Mouse (Mus musculus) stomach, embryonic 14.5 days (tissue): ENCODE measurements around the gene Sept10. TPM values are rescaled to one million over a fixed set of nuclear protein-coding genes. Genes with fewer than 3 reads are reported as not detected.

ENCODE experiments used
- ATAC-seq: fragments of 200-750 bp; cut with Nextera tagmentation; 2 replicates; pipeline ENCODE4 v1.8.0; 2017; ENCODE audit warnings: low read depth, moderate TSS enrichment; ENCODE audit not compliant: insufficient number of reproducible peaks, insufficient read depth, low FRiP score
- H3K27ac ChIP-seq: fragments of 300-500 bp; sonication (generic); 2 replicates; pipeline ENCODE4 v1.5.1; 2014; ENCODE audit warnings: mild to moderate bottlenecking, low read length, moderate library complexity, mixed read lengths
- H3K27me3 ChIP-seq: fragments of 300-500 bp; sonication (generic); 2 replicates; pipeline ENCODE4 v1.6.1; 2014; ENCODE audit warnings: low read length, control low read depth, mixed read lengths; ENCODE audit not compliant: control insufficient read depth, insufficient read depth
- H3K36me3 ChIP-seq: fragments of 300-500 bp; sonication (generic); 2 replicates; pipeline ENCODE4 v1.6.1; 2014; ENCODE audit warnings: mild to moderate bottlenecking, control low read depth, low read length, moderate library complexity, mixed read lengths; ENCODE audit not compliant: control insufficient read depth, insufficient read depth
- H3K4me1 ChIP-seq: fragments of 300-500 bp; sonication (generic); 2 replicates; pipeline ENCODE4 v1.6.1; 2014; ENCODE audit warnings: low read length, control low read depth, mixed read lengths; ENCODE audit not compliant: control insufficient read depth, insufficient read depth
- H3K4me2 ChIP-seq: fragments of 300-500 bp; sonication (generic); replicated peaks from 2 replicates; pipeline ENCODE4 v1.6.1; 2014; ENCODE audit warnings: low read depth, low read length, control low read depth
- H3K4me3 ChIP-seq: fragments of 300-500 bp; sonication (generic); 2 replicates; pipeline ENCODE4 v1.5.1; 2014; ENCODE audit warnings: low read depth, low read length, control low read depth
- H3K9ac ChIP-seq: fragments of 300-500 bp; sonication (generic); replicated peaks from 2 replicates; pipeline ENCODE4 v1.6.1; 2014; ENCODE audit warnings: low read depth, mild to moderate bottlenecking, control low read depth, low read length, moderate library complexity, mixed read lengths
- H3K9me3 ChIP-seq: fragments of 300-500 bp; sonication (generic); 2 replicates; pipeline ENCODE4 v1.6.1; 2016; ENCODE audit warnings: low read depth, low read length, control low read depth; ENCODE audit not compliant: control insufficient read depth
- WGBS: fragments of 180-500 bp; shearing (Covaris S2); extraction: QIAGEN DNeasy Blood & Tissue Kit; methylation state at CpG from one replicate; pipeline ENCODE4 v1.1.7; 2014; 5-methylcytosine and 5-hydroxymethylcytosine counted together
- polyA plus RNA-seq: library from polyadenylated mRNA; unstranded; fragments of >200 nt; fragmentation: Nextera tagmentation; extraction: Ambion mirVana; gene quantifications from 2 replicates; pipeline ENCODE4 v1.2.1, GENCODE M21; 2014

The Sept10 gene
- polyA plus RNA-seq, 1 experiment from 2014 or later, result 49.7 TPM

- WGBS, result 76% methylated on average over 3 of the region's 3 CpGs
- Histone ChIP-seq H3K9me3 (no peaks in the 10 kb centered on the region), H3K4me1 (no peaks in the 10 kb centered on the region), H3K27ac (no peak overlapping the region), H3K4me3 (no peak overlapping the region), H3K27me3 (no peaks in the 10 kb centered on the region), H3K4me2 (no peak overlapping the region), H3K36me3 (peaks cover 3% of the 10 kb centered on the region), H3K9ac (no peak overlapping the region)
- no peak for ATAC-seq
Measured at GRCm38 (mm10) chr10:59171042-59171441, 50.6 kb downstream of the Sept10 start.

- no peak overlapping the region for H3K27ac ChIP-seq
- no peaks in the 10 kb centered on the region for H3K9me3 ChIP-seq
- no peak for ATAC-seq
- 58% methylated on average over 14 of the region's 14 CpGs for WGBS
- no peak overlapping the region for H3K4me3 ChIP-seq
- H3K36me3 ChIP-seq, result 0 out of 2 replicates have a peak, but pooled peaks cover 4% of the 10 kb centered on the region
- no peaks in the 10 kb centered on the region for H3K27me3 ChIP-seq
- H3K9ac ChIP-seq, result no peak overlapping the region
- H3K4me1 ChIP-seq, result no peaks in the 10 kb centered on the region
- no peak overlapping the region for H3K4me2 ChIP-seq
Measured at GRCm38 (mm10) chr10:59166104-59166944, 55.3 kb downstream of the Sept10 start.

- Histone ChIP-seq H3K9ac (no peak overlapping the region), H3K27me3 (no peaks in the 10 kb centered on the region), H3K9me3 (no peaks in the 10 kb centered on the region), H3K4me1 (no peaks in the 10 kb centered on the region), H3K27ac (no peak overlapping the region), H3K4me2 (no peak overlapping the region), H3K4me3 (no peak overlapping the region), H3K36me3 (0 out of 2 replicates have a peak, but pooled peaks cover 4% of the 10 kb centered on the region)
- 66% methylated on average over 4 of the region's 4 CpGs for WGBS
- ATAC-seq, result no peak
Measured at GRCm38 (mm10) chr10:59162185-59162897, 59.3 kb downstream of the Sept10 start.

- Histone ChIP-seq H3K36me3 (no peaks in the 10 kb centered on the region), H3K4me1 (no peaks in the 10 kb centered on the region), H3K27me3 (no peaks in the 10 kb centered on the region), H3K4me3 (no peak overlapping the region), H3K4me2 (no peak overlapping the region), H3K9ac (no peak overlapping the region), H3K9me3 (no peaks in the 10 kb centered on the region), H3K27ac (no peak overlapping the region)
- no peak for ATAC-seq
- 79% methylated on average over 3 of the region's 3 CpGs for WGBS
Measured at GRCm38 (mm10) chr10:59158627-59159026, 63.0 kb downstream of the Sept10 start.

- H3K36me3 ChIP-seq, result no peaks in the 10 kb centered on the region
- no peak overlapping the region for H3K4me2 ChIP-seq
- H3K9ac ChIP-seq, result no peak overlapping the region
- no peak overlapping the region for H3K27ac ChIP-seq
- no peaks in the 10 kb centered on the region for H3K9me3 ChIP-seq
- 0 out of 2 replicates have a peak, but pooled peaks cover 3% of the 10 kb centered on the region for H3K27me3 ChIP-seq
- peak; percentile 48 for ATAC-seq
- 37% methylated on average over 5 of the region's 5 CpGs for WGBS
- H3K4me3 ChIP-seq, result no peak overlapping the region
- H3K4me1 ChIP-seq, result no peaks in the 10 kb centered on the region
Measured at GRCm38 (mm10) chr10:59152544-59153081, 69.0 kb downstream of the Sept10 start.

GRCm38 (mm10) chr10:59150938-59151657 is 70.5 kb downstream of the Sept10 start:
- no peak overlapping the region for H3K4me3 ChIP-seq
- no peak overlapping the region for H3K9ac ChIP-seq
- ATAC-seq, result 0 out of 2 replicates have a peak, but pooled peaks have one; percentile 11
- H3K4me1 ChIP-seq, result no peaks in the 10 kb centered on the region
- 80% methylated on average over 10 of the region's 10 CpGs for WGBS
- no peaks in the 10 kb centered on the region for H3K36me3 ChIP-seq
- no peak overlapping the region for H3K27ac ChIP-seq
- no peak overlapping the region for H3K4me2 ChIP-seq
- H3K9me3 ChIP-seq, result no peaks in the 10 kb centered on the region
- 0 out of 2 replicates have a peak, but pooled peaks cover 3% of the 10 kb centered on the region for H3K27me3 ChIP-seq

GRCm38 (mm10) chr10:59149956-59150383 is 71.7 kb downstream of the Sept10 start:
- no peaks in the 10 kb centered on the region for H3K4me1 ChIP-seq
- ATAC-seq, result no peak
- no peaks in the 10 kb centered on the region for H3K9me3 ChIP-seq
- 24% methylated on average over 8 of the region's 8 CpGs for WGBS
- 0 out of 2 replicates have a peak, but pooled peaks cover 3% of the 10 kb centered on the region for H3K27me3 ChIP-seq
- no peak overlapping the region for H3K9ac ChIP-seq
- no peaks in the 10 kb centered on the region for H3K36me3 ChIP-seq
- no peak overlapping the region for H3K27ac ChIP-seq
- no peak overlapping the region for H3K4me3 ChIP-seq
- H3K4me2 ChIP-seq, result no peak overlapping the region

- H3K4me3 ChIP-seq, result no peak overlapping the region
- no peak for ATAC-seq
- no peak overlapping the region for H3K9ac ChIP-seq
- no peaks in the 10 kb centered on the region for H3K9me3 ChIP-seq
- no peak overlapping the region for H3K4me2 ChIP-seq
- H3K27me3 ChIP-seq, result no peaks in the 10 kb centered on the region
- no peak overlapping the region for H3K27ac ChIP-seq
- peaks cover 4% of the 10 kb centered on the region for H3K4me1 ChIP-seq
- H3K36me3 ChIP-seq, result no peaks in the 10 kb centered on the region
- WGBS, result 72% methylated on average over 8 of the region's 8 CpGs
Measured at GRCm38 (mm10) chr10:59133478-59134009, 88.1 kb downstream of the Sept10 start.
